Mouse (Mus musculus) 416B (cell line): Measurements from ENCODE around the gene Tcap.

Source experiments
- DNase-seq: peaks from one replicate; pipeline ENCODE4 v3.0.0; 2011; ENCODE audit warnings: low read depth

The Tcap gene

DNA sequence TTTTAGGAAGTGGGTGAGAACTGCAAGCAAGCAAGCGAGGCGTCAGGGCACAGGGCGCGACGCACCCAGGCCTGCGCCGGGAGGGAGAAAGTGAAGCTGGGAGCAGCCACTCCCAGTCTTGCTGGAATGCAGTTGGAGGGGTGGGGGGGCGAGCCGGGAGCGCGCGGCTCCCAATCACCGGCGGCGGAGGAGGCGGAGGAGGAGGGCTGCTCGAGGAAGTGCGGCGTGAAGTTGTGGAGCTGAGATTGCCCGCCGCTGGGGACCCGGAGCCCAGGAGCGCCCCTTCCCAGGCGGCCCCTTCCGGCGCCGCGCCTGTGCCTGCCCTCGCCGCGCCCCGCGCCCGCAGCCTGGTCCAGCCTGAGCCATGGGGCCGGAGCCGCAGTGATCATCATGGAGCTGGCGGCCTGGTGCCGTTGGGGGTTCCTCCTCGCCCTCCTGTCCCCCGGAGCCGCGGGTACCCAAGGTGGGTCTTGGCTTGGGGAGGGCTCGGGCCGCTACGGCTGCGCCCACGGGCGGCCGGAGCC is 28.7 kb downstream of the Tcap start, which contains the start of gene Erbb2:
Erbb2 (plus strand) TSS at position 198 of the 524 bp plus-strand sequence.
- DNase-seq, result no peak

DNA sequence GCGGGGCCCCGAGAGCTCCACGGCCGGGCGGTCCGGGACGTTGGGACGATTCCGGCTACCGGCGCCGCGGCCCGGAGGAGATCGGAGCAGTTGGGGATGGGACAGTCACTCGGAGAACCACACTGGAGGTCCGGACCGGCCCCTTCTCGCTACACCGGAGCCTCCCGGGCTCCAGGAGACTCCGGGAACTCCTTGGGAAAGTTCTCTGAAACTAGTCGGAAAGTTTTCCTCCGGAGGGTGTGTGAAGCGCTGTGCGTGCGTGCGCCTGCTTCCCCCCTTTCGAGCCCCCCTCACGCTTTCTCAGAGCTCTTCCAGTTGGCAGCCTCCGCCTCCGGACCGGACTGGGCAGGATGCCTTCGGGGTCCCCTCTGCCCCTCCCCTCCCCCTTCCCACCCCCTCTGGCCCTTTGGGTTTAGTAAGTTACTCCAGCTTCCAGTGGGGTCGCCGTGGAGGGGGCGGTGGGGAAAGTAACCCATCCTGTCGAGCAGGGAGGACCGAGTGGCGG is 29.2 kb downstream of the Tcap start:
- DNase-seq, result no peak

DNA sequence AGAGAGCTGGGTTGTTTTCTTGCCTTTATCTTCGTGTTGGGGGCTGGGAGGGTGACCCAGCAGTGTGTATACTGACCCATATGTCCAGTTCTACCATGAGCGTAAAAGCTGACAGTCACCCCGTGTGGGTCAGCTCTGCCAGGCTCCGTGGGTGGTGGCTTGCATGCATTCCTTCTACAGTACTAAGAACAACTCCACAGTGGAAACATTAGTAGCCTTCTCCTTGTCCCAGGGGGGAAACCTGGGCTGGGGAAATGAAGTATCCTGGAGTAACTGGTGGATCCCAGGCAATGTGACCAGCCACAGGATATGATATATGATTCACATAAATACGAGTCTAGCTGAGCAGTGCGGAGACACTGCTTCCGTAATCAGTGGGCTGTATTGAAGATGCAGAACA is 30.1 kb downstream of the Tcap start:
- no peak for DNase-seq

DNA sequence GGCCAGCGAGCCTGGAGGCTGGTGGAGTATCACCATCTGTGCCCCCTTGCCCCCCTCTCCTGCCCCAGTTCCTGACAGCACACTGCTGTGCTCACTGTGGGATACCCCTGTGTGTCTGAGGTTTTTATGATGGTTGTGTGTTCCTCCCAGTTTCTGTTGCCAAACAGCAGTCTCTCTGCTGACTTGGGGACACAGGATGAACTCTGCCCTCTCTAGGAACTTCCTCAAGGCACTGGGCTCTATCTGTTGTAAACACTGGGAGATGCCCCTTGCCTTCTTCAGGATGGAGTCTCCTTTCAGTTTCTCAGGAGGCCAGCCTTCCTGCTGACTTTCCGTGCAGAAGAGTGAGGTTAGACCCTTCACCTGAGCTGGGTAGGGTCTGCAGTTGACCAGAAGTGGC is 30.6 kb downstream of the Tcap start:
- no peak for DNase-seq

DNA sequence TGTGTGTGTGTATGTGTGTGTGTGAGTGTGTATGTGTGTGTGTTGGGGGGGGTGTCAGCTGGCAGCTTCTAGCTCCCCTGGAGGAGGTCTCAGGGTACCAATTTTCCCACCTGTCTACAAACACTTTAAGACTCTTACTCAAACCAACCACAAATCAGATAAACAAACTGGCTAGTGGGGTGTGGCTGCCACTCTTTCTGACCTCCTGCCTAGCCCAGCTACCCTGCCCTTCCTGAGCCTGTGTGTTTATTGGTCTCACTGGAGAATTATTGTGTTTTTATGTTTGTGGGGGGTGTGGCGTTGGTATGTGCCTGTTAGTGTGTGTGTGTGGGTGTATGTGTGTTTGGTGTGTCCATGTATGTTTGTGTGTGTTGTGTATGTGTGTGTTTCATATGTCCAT is 33.5 kb downstream of the Tcap start:
- DNase-seq, result no peak

DNA sequence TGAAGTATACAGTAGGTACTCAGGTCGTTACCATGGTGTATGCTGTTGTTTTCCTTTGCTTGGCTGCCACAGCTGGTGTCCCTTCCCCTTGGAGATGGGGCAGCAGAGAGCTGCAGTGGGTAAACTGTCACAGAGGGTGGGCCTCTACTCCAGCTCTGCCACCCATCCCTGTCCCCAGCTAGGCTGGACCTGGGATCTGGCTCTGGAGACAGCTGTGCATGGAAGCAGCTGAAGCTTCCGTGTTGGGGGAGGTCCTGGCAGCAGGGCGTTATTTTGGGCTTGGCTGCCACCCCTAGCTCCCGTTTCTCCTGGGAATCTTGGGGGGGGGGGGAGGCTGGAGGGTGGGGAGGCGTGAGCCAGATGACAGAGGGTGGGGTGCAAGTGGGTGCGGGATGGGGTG is 34.7 kb downstream of the Tcap start:
- no peak for DNase-seq

DNA sequence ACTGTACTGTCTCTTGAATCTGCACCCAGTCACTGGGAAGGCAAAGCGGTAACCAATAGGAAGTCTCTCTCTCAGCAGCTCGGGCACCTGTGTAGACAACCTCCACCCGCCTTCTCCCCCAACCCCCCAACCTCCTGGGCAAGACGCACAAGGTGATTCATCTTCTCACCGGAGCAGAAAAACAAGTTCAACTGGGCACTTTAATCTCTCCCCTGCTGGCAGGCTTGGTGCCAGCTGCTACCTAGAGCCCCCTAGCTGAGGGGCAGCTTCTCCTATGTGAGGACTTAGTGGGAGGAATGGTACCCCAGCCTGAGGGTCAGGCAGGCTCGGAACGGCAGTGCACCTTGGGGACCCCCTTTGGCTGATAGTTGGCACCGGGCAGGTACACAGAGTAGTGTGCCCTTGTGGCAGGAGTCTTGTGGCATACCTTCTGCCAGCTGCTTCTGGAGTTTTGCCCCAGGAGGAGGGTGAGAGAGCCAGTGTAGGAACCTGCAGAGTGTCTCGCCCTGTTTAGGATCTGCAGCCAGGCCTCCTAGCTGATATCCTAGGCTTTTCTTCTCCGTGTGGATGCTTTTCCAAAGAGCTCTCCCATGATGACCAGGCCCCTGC is 35.4 kb downstream of the Tcap start:
- DNase-seq, result no peak

DNA sequence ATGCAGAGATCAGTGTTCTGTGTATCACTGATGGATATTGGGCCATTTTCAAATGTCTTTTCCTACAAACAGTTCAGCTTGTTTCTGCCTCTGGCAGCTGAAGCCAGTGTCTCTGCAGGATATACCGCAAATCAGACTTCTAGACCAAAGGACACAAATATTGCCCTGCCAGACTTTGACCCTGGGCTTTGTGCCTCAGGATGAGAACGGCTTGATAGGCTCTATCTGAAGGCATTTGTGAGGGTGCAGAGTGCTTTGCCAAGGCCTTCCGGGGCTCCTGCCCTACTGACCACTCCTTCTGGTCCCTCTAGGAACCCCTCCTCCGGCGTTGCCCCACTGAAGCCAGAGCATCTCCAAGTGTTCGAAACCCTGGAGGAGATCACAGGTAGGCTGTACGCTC is 43.0 kb downstream of the Tcap start:
- no peak for DNase-seq

DNA sequence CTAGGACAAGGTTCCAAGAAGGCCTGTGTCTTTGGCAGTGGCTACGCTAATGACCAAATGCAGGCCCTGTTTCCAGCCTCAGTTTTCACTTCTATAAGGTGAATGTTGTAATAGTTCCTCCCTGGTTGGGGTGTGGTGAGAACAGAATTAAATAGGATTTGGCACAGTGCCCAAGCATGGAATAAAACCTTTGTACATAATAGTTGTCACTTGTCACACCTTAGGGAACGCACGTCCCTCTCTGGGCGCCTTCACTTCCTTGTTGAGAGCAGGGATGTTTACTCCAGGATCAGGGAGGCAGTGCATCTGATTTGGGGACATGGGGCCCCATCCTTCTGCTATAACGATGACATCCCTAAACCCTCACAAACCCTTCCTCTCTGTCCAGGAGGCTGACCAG is 44.8 kb downstream of the Tcap start:
- no peak for DNase-seq

DNA sequence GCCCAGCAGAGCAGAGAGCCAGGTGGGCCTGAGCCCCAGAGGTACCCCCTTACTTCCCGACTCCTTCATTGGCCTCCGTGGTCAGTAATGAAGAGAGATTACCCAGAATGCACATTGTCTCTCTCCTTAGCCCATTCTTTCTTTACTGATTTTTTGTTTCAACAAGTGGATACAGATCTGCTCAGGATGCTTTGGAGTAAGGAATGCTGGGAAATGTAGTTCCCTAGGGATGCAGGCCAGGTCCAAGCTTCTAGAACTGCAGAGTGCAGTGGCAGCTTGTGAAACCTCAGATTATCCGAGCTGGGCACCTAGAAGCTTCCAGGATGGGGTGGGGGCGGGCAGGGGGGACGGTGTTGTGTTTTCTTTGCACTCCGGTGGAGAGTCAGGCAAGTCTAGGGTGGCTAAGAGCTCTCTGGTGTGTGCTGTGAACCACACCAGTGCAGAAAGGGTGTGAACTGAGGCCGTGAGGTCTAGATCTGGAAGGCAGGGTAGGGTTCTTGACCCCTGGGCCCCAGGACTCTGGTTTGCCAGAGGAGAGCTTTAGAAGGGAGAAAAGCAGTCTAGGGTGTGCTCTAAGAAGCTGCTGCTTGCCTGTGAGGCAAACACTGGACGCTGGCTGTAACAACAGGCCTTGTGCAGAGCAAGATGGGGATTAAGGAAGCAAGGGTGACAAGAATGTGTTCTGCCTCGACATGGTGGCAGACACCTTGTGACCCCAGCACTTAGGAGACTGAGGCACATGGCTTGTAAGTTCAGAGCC is 48.3 kb downstream of the Tcap start:
- no peak for DNase-seq
